Mouse (Mus musculus) heart, adult 2 months (tissue): ENCODE results near the gene Kel. TPM values are rescaled to one million over a fixed set of nuclear protein-coding genes. Genes with fewer than 3 reads are reported as not detected.

Experiments
- DNase-seq, 2 experiments: peaks; one replicate each; pipeline ENCODE4 v3.0.0; 2021
- H3K27ac ChIP-seq: fragments of 200-600 bp; 2 replicates; pipeline ENCODE4 v1.8.1; 2022
- H3K27me3 ChIP-seq: fragments of 200-500 bp; 2 replicates; pipeline ENCODE4 v1.6.1; 2012; ENCODE audit warnings: mild to moderate bottlenecking, low read length, inconsistent platforms, mixed read lengths; ENCODE audit not compliant: control insufficient read depth, insufficient read depth
- H3K36me3 ChIP-seq: fragments of 200-500 bp; 2 replicates; pipeline ENCODE4 v1.6.1; 2012; ENCODE audit warnings: low read length, inconsistent platforms; ENCODE audit not compliant: control insufficient read depth, insufficient read depth
- H3K4me1 ChIP-seq: fragments of 200-500 bp; 2 replicates; pipeline ENCODE4 v1.6.1; 2011; ENCODE audit warnings: low read length; ENCODE audit not compliant: control insufficient read depth, insufficient read depth
- H3K4me3 ChIP-seq: fragments of 200-600 bp; 2 replicates; pipeline ENCODE4 v1.8.1; 2022
- H3K79me2 ChIP-seq: fragments of 200-500 bp; replicated peaks from 2 replicates; pipeline ENCODE4 v1.6.1; 2012; ENCODE audit warnings: mild to moderate bottlenecking, inconsistent platforms, low read length, moderate library complexity, mixed read lengths; ENCODE audit not compliant: control insufficient read depth, insufficient read depth
- H3K9ac ChIP-seq: fragments of 200-500 bp; 2 replicates; pipeline ENCODE4 v1.6.1; 2012; ENCODE audit warnings: low read depth, mild to moderate bottlenecking, control low read depth, inconsistent platforms, low read length, mixed read lengths
- CTCF ChIP-seq: fragments of 200-600 bp; IDR thresholded peaks from 2 replicates; pipeline ENCODE4 v1.8.1; 2022; ENCODE audit warnings: antibody characterized with exemption, mild to moderate bottlenecking, moderate library complexity
- EP300 ChIP-seq: fragments of 200-500 bp; IDR thresholded peaks from 2 replicates; pipeline ENCODE4 v1.6.1; 2011; ENCODE audit warnings: low read depth, low read length, control low read depth; ENCODE audit not compliant: insufficient read depth
- POLR2A ChIP-seq: fragments of 200-500 bp; IDR thresholded peaks from 2 replicates; pipeline ENCODE4 v1.6.1; 2011; ENCODE audit warnings: mild to moderate bottlenecking, low read depth, low read length, control low read depth; ENCODE audit not compliant: insufficient read depth
- WGBS: fragments of 180-500 bp; shearing (Covaris S2); methylation state at CpG from one replicate; pipeline ENCODE4 v1.1.7; 2018; 5-methylcytosine and 5-hydroxymethylcytosine counted together
- intact Hi-C: fragments of 180-260 bp; cut with DNase I; formaldehyde crosslinking; loops from one replicate; pipeline ENCODE4 v1.15.1; 2025
- polyA plus RNA-seq: library from polyadenylated mRNA; depleted of rRNA; stranded (reverse); fragments of >200 nt; gene quantifications from 2 replicates; pipeline ENCODE4 v1.2.3, GENCODE M21; 2012
- total RNA-seq, 2 experiments: library from RNA; stranded (reverse); gene quantifications; 2 replicates each; pipeline ENCODE4 v1.2.3; 2021

Gene Kel
- total and polyA plus RNA-seq, 3 experiments: 0.16 to 0.27 TPM; not detected in 1

GRCm38 (mm10) chr6:41658487-41658886 lies 45.7 kb downstream of the Kel start:
- Histone ChIP-seq H3K4me1 (no peaks in the 10 kb centered on the region), H3K4me3 (no peak overlapping the region), H3K36me3 (no peaks in the 10 kb centered on the region), H3K27ac (no peak overlapping the region), H3K9ac (no peak overlapping the region), H3K27me3 (no peaks in the 10 kb centered on the region), H3K79me2 (no peaks in the 10 kb centered on the region)
- no peak for DNase-seq
- 52% methylated on average over 1 of the region's 1 CpGs for WGBS
- intact Hi-C loops: no loop called here
- TF ChIP-seq POLR2A (no peak), EP300 (no peak), CTCF (no peak)

- no peak for TF ChIP-seq POLR2A
- no peak for TF ChIP-seq EP300
- TF ChIP-seq CTCF: no peak
- Histone ChIP-seq H3K27ac (no peak overlapping the region), H3K79me2 (no peaks in the 10 kb centered on the region), H3K4me1 (no peaks in the 10 kb centered on the region), H3K4me3 (no peak overlapping the region), H3K36me3 (no peaks in the 10 kb centered on the region), H3K27me3 (no peaks in the 10 kb centered on the region), H3K9ac (no peak overlapping the region)
- intact Hi-C loops: no loop called here
- no peak for DNase-seq
- 35% methylated on average over 8 of the region's 8 CpGs for WGBS
Observed at GRCm38 (mm10) chr6:41654648-41655047, 49.5 kb downstream of the Kel start.

GRCm38 (mm10) chr6:41653173-41653572 lies 51.0 kb downstream of the Kel start:
- Histone ChIP-seq H3K4me3 (no peak overlapping the region), H3K36me3 (no peaks in the 10 kb centered on the region), H3K27ac (no peak overlapping the region), H3K9ac (no peak overlapping the region), H3K79me2 (no peaks in the 10 kb centered on the region), H3K4me1 (no peaks in the 10 kb centered on the region), H3K27me3 (no peaks in the 10 kb centered on the region)
- no peak for DNase-seq
- WGBS: 85% methylated on average over 5 of the region's 5 CpGs
- intact Hi-C loops: no loop called here
- TF ChIP-seq EP300: no peak
- TF ChIP-seq POLR2A: no peak
- TF ChIP-seq CTCF: no peak

- H3K79me2 ChIP-seq: no peaks in the 10 kb centered on the region
- intact Hi-C loops: no loop called here
- no peak overlapping the region for H3K9ac ChIP-seq
- H3K4me3 ChIP-seq: no peak overlapping the region
- H3K27me3 ChIP-seq: no peaks in the 10 kb centered on the region
- H3K4me1 ChIP-seq: no peaks in the 10 kb centered on the region
- no peaks in the 10 kb centered on the region for H3K36me3 ChIP-seq
- TF ChIP-seq POLR2A: no peak
- no peak for TF ChIP-seq CTCF
- no peak for TF ChIP-seq EP300
- H3K27ac ChIP-seq: no peak overlapping the region
- DNase-seq: no peak
Observed at GRCm38 (mm10) chr6:41646672-41647071, 57.5 kb downstream of the Kel start.

- no peak overlapping the region for H3K27ac ChIP-seq
- DNase-seq: no peak
- no peaks in the 10 kb centered on the region for H3K79me2 ChIP-seq
- no peak overlapping the region for H3K4me3 ChIP-seq
- no peaks in the 10 kb centered on the region for H3K4me1 ChIP-seq
- no peaks in the 10 kb centered on the region for H3K36me3 ChIP-seq
- H3K9ac ChIP-seq: no peak overlapping the region
- H3K27me3 ChIP-seq: no peaks in the 10 kb centered on the region
- TF ChIP-seq EP300 (no peak), CTCF (no peak), POLR2A (no peak)
- intact Hi-C loops: no loop called here
- 66% methylated on average over 3 of the region's 3 CpGs for WGBS
Observed at GRCm38 (mm10) chr6:41646220-41646619, 57.9 kb downstream of the Kel start.

- Histone ChIP-seq H3K27ac (no peak overlapping the region), H3K9ac (no peak overlapping the region), H3K36me3 (no peaks in the 10 kb centered on the region), H3K4me1 (no peaks in the 10 kb centered on the region), H3K27me3 (no peaks in the 10 kb centered on the region), H3K79me2 (no peaks in the 10 kb centered on the region), H3K4me3 (no peak overlapping the region)
- 73% methylated on average over 3 of the region's 3 CpGs for WGBS
- DNase-seq: no peak
- no peak for TF ChIP-seq EP300
- no peak for TF ChIP-seq POLR2A
- TF ChIP-seq CTCF: no peak
- intact Hi-C loops: no loop called here
Observed at GRCm38 (mm10) chr6:41643227-41643626, 60.9 kb downstream of the Kel start.

- WGBS: 82% methylated on average over 4 of the region's 4 CpGs
- Histone ChIP-seq H3K9ac (no peak overlapping the region), H3K27ac (no peak overlapping the region), H3K27me3 (no peaks in the 10 kb centered on the region), H3K4me3 (no peak overlapping the region), H3K36me3 (no peaks in the 10 kb centered on the region), H3K4me1 (no peaks in the 10 kb centered on the region), H3K79me2 (no peaks in the 10 kb centered on the region)
- DNase-seq: no peak
- intact Hi-C loops: no loop called here
- TF ChIP-seq CTCF (no peak), POLR2A (no peak), EP300 (no peak)
Observed at GRCm38 (mm10) chr6:41642765-41643164, 61.4 kb downstream of the Kel start.
